Mouse (Mus musculus): ENCODE measurements around the gene Kcnq4.

Gene Kcnq4

DNA sequence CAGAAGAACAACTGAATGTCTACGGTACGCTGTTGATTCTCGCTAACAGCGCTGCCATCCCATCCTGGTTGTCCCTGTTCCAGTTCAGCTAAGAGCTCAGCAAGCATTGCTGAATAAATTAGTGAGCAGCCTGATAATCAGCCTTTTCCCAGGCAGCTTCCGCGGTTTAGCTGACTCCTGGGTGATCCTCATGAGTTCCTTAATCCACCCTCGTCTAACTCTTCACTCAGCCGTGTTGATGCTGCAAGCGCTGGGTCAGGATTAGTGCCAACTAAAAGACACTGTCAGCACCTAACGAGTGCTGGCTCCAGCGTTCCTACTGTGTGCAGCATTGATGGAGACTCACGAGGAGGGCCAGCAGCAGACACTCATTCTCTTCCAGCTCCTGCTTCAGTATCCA, 77.4 kb downstream of the Kcnq4 start:
- no peak for DNase-seq

GRCm38 (mm10) chr4:120669585-120669984, 78.8 kb downstream of the Kcnq4 start:
- no peak for DNase-seq

GRCm38 (mm10) chr4:120668551-120668950, 79.9 kb downstream of the Kcnq4 start:
- DNase-seq = peak; percentile 39 to 62

DNA sequence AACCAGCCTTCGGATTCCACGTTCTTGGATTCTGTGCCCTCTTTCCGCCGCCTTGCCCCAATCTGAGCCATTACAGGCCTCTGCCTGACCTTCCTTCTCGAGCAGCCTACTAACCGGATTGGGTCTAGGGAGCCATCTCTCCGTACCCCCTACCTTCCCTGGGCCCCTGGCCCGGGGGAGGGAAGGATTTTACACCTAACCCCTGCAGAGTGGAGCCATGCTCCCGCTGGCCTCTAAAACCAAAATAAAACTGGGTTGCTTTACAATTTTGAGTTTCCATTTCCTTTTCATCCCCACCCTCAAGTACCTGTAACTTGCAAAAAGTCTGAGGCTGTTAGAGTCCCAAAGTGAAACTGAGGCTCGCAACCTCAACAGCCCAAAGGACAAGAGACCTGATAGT, 80.9 kb downstream of the Kcnq4 start:
- DNase-seq = no peak

DNA sequence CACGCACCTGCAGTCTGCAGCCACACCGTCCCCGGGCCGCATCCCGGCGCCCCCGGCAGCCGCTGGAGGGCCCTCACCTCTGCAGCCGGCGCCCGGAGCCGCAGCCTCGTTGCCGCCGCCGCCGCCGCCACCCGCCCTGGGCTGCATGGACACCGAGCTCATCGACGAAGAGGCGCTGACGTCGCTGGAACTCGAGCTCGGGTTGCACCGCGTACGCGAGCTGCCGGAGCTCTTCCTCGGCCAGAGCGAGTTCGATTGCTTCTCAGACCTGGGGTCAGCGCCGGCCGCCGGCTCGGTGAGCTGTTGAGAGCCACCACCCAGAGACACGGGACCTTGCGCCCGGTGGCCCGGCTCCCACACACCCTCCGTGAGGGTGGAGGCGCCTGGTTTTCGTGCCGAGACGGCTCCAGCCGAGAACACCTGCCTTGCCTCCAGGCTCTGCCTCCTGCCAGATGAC, 81.3 kb downstream of the Kcnq4 start:
- peak; percentile 58 to 75 for DNase-seq

DNA sequence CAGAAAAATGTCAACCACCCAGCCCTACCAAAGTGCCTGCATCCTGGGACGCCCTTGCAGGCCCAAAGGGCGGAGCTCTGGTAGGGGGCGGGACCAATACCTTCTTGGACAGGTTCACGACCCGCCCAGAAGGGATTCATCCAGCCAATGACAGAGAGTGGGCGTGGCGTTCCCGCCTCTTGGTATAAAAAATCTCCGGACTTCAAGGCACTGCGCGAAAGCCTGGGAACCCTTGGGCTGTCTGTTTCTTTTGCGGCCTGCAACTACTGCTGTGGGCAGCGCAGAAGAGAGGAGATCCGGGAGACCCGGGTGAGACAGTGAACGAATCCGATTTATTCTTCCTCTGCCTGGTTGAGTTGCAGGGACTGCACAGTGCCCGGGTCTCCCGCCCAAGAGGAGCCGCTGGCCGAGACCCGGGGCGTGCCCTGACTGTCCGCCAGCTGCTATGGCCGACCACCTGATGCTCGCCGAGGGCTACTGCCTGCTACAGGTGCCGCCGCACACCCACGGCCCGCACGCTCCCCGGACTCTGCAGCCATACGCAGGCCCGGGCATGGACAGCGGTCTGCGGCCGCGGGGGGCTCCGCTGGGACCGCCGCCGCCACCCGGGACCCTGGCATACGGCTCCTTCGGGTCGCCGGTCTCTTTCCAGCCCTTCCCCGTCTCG, 81.9 kb downstream of the Kcnq4 start, which contains the start of gene Cited4:
Cited4 (plus strand) TSS at position 215 of the 667 bp plus-strand sequence.
- peak; percentile 97 for DNase-seq

DNA sequence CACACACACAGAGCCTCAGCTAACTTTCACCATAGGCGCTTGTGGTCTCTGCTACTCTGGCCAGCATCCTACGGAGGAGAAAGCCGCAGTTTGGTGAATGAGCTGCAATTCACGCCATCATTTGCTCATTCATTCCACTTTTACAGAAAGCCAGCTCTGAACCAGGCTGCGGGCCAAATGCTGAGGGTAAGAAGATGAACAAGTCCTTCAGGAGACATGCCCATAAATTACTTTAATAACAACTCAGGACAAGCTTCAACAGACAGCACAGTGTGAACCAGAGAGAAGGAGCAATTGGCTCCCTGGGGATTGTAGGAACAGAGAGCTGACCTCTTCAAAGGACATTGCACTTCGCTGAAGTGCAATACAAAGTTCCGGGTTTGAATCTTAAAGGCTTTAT, 82.6 kb downstream of the Kcnq4 start:
- DNase-seq = peak; percentile 17 to 52

DNA sequence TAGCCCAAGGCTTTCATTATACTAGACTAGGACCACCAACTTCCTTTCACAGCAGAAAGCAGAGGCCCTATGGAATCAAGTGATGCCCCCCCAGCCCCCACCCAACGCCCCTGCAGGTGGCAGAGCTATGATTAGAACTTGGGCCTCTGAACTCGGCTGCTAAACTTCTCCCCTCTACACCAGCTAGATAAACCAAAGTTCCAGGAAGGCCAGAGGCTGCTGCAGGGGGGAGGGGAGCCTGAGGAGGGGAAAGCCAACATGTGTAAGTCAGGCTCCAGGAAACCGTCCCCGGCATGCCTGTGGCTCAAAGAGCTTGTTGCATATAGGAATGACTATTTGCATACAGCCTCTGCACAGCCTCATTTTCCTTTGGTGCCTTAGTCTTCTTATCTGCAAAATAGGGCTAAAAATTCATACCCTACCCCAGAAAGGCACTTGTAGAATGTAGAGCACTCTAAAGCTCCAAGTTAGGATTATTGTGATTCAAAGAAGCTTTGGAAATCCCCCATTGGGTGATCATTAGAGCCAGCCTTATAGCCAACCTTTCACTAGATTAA, 83.2 kb downstream of the Kcnq4 start:
- no peak for DNase-seq

- DNase-seq = no peak
Measured at GRCm38 (mm10) chr4:120664601-120665000, 83.8 kb downstream of the Kcnq4 start.

DNA sequence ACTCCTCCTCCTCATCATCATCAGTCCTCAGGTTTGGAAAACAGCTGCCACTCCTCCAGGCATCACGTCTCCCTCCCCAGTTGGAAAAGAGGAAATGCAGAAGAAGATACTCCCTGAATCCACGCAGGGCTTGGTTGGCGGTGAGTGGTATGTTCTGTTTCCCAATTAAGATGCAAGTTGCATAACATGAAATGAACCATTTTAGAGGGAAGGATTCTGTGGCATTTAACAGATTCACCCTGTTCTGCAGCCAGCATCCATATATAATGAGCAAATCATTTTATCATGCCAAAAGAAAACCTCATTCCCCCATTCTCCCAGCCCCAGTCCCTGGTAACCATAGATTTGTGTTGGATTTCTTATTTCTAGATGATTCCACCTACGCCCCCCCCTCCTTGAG, 87.9 kb downstream of the Kcnq4 start:
- no peak for DNase-seq

DNA sequence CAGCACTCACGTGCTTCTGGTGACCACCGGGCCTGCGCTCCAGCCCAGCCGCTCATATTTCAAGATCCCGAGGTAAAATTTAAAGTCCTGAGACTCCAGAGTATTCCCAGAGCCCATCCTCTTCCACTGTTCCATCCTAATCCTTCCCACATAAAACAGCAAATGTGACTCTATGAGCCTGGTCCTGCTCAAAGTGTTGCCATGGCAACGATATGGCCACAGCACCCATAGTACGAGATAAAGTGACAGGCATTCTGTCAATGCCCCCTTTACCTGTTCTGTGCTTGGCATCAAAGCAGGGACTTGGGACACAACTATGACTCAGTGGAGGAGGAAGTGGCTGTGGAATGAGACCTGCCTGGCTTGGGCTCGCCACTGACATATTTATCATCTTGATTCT, 92.5 kb downstream of the Kcnq4 start:
- no peak for DNase-seq

DNA sequence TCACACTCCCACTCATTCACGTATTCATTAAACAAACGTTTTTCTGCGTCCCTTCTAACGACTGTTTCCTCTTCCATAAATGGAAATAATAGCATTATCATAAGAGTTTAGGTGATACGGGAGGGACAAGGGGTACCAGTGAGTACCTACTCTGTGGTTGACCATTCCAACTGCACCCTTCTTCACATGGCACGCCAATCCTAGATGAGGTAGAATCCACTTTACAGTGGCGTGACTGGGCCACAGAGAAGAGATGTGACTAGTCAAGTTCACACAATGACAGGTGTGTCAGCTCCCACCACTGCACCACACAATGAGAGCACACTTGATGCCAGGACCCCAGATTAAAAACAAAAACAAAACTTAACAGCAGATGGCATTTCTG, 98.2 kb downstream of the Kcnq4 start:
- DNase-seq = no peak

DNA sequence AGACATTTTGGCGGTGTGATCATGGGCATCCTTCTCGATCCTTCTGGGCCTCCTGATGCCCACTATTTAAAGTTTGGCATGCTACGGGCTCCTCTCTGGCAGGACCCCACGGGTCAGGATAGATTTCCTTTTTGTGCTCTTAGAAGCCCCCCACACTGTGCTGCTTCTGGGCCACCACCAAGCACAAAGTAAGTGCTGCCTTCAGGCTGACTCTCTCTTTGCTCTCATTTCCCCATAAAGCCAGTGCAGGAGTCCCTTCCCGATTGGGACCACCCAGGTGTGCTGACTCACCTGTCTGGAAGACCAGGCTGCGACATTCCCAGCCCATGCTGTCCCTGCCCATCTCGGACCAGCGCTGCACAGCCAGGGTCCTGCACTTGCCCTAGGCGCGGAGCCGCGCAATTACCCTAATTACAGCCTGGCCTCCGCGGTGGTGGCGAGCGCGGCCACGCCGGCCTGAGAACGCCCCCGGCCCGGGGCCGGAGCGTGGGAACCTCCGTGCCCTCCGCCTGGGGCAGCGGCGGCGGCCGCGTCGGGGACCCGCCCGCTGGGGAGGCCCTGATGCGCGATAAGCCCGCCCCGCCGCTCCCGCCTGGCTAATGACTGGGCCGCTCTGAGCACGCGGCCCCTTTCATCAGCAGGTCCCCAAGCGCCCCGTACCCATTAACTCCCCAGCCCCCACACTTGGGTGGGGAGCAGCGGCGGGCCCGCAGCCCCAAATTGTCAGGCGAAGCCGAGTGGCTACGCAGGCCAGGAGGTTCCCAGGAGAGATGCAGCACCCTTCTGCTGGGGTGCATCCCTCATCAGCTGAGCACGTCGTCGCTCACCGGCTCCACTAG, 98.8 kb downstream of the Kcnq4 start:
- no peak for DNase-seq
